Mouse (Mus musculus): ENCODE data around the gene Eif4b.

The Eif4b gene

DNA sequence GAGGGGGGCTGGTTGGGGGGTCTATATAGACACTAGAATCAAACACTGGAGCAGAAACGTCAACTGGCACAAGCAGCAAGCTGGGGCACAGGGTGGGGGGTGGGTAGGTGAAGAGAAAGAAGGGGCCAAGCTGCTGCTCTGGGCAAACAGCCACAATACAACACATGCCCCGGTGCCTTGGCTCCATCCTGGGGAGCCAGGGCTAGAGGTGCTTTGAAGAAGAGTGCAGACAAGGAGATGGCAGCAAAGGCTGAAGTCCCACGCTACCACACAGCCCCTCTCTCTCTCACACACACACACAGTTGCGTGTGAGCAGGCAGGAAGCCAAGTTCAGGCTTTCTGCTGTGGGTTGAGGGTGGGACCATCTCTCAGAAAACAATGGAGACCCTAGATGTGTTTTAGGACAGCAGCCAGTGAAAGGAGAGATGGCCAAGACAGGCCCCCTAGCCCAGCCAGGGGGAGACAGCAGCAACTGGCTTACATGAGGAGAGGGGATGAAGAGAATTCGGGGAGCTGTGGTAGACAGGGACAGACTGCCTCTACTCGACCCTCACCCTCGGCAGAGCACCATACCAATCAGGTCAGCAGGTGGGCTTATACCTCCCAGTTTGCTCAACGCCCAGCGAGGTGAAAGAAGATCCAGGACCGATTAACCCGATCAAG is 43.3 kb downstream of the Eif4b start:
- no peak for DNase-seq (ENCODE audit: low spot score)

GRCm38 (mm10) chr15:102117461-102118443 is 44.2 kb downstream of the Eif4b start:
- DNase-seq (ENCODE audit: low spot score), result no peak

DNA sequence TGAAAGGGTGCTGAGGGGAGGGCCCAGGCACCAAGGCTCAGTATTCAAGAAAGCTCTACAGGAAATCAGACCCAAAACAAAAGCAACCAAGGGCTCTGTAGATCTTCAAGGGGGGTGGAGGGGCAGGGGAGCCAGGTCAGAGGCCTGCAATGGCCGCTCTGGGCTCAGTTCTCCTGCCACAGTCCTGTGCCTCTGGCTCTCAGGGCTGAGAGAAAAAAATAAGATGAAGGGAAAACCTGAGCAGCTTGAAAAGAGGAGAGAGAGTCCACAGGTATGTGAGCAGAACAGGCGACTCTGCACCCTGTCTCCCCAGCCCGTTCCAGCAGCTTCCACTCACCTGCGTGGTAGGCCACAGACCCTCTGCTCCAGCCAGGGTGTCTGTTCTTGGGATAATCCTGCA is 45.0 kb downstream of the Eif4b start:
- DNase-seq (ENCODE audit: low spot score), result no peak

DNA sequence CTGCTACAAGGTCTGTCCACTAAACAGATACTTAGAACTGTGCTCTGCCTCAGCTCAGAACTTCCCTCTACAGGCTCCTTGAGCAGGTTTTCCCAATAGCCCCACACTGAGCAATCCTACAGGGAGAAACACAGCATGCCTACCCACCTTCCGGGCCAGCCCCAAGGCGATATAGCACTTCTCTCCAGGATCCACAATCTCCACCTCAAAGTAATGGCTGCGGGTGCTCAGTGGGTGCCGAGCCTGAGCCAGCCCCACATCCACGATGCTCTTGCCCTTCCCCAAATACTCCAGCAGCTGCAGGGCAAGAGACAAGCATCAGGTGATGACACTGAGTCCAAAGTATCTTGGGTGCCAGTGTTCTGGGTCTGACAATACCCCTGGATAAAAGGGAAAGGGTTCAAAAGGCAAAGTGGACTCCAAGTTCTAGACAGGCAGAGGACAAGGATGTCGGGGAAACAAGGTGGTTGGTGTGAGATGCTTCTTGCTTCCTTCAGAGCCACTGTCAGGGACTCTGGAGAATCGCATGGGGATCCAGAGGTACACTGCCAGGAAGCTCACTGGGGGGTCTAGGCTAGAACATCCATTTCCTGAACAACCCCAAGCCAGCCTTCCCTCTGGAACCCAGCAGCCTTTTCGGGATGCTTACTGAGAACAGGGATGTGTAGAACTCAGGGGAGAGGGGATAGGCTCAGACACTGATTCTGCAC is 45.7 kb downstream of the Eif4b start:
- no peak for DNase-seq (ENCODE audit: low spot score)

DNA sequence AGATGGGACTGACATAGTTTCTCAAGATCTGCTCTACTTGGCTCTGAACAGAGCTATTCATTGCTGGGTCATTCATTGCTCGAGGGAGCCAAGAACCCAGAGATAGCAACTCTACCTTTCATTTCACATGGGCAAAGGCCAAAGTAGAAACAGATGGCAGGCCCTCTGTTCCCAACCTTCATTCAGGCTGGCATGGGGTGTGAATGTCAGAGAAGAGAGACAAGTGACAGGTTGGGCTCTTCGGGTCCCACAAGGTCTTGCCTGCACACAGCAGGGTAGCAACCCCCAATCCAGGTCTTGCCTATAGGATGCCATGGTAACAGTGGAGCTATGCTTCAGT is 46.2 kb downstream of the Eif4b start:
- no peak for DNase-seq (ENCODE audit: low spot score)

DNA sequence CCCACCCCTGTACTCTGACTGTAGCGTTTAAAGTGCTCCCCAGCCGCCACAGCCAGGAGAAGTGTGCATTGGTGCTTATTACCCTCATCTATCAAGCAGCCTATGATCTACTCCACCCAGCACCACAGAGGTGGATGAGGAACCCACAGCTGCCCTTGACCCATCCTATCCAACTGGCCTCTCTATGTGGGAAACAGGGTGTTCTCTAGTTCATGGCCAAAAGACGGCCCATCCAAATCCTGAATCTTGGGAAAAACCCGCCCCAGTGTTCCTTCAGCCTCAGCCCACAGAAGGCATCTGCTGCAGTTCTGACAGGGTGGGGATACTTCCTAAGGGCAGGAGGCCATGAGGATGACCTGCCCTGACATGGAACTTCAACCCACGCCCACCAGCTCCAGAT is 47.0 kb downstream of the Eif4b start:
- DNase-seq (ENCODE audit: low spot score), result no peak

DNA sequence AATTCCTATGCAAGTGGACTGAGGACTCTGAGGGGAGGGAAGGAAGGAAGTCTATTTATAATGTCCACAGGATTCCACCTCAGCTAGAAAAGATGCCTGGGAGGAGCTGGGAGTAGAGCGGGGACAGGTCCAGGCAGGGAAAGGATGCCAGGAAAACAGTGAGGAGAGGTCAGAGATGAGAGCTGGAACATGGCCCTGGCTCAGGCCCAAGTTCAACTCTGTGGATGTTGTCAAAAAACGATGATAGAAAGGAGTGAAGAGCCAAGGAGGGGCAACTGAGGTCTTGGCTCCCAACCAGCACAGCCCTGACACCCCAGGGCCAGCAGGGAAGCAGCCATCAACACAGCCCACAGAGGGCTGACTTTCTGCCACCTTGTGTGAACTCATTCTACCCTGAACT is 52.7 kb downstream of the Eif4b start:
- no peak for DNase-seq (ENCODE audit: low spot score)

DNA sequence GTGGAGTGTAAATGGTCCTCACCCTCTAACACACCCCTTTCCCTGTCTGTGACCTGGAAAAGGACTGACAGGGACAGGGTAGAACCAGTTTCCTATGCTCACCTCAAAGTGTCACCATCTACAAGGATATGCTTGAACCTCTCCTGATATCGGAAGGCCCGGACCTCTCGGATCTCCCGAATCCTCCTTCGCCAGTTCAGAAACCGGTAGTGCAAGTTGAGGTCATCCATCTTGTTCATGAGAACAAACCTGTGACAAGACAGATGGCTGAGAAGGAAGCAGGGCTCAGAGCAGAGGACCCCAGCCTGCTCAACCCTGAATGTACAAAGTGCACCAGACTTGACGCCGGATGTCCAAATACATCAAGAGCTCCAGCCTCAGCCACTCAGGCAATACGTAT is 59.7 kb downstream of the Eif4b start:
- no peak for DNase-seq (ENCODE audit: low spot score)

DNA sequence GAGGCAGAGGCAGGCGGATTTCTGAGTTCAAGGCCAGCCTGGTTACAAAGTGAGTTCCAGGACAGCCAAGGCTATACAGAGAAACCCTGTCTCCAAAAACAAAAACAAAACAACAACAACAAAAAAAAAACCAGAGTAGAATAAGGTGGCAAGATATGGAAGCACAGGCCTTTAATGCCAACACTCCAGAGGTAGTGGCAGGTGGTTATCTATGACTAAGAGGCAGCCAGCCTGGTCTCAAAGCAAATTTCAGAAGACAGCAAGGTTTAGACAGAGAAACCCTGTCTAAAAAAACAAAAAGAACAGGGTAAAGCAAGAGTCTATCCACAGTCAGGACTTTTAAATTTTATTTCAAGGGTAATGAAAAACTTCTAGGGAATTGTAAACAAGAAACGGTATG is 61.1 kb downstream of the Eif4b start:
- no peak for DNase-seq (ENCODE audit: low spot score)

DNA sequence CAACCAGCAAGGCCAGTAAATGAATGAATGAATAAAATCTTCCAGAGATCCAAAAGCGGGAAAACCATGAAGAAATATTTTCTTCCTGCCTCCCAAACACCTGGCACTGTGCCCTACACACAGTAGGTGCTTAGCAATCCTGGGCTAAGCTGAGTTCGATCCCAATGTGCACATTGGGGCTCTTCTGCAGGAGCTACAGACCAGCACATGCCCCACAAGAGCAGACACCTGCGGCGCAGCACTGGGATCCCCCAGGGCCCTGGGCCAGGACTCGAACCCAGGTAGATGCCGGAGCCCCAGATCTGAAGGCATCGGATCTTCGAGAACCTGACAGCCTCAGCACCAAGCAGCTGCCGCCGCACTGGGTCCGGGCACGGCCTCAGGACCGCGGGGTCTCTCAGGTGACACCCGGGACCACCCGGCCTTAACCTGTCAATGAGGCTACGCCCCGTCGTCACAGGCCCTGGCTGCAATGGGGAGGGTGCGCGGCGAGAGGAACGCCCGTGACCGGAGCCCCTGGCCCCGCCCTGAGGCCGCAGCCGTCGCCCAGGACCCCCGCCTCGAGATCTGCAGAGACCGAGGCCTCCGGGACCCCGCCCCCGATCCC is 62.1 kb downstream of the Eif4b start:
- no peak for DNase-seq (ENCODE audit: low spot score)

DNA sequence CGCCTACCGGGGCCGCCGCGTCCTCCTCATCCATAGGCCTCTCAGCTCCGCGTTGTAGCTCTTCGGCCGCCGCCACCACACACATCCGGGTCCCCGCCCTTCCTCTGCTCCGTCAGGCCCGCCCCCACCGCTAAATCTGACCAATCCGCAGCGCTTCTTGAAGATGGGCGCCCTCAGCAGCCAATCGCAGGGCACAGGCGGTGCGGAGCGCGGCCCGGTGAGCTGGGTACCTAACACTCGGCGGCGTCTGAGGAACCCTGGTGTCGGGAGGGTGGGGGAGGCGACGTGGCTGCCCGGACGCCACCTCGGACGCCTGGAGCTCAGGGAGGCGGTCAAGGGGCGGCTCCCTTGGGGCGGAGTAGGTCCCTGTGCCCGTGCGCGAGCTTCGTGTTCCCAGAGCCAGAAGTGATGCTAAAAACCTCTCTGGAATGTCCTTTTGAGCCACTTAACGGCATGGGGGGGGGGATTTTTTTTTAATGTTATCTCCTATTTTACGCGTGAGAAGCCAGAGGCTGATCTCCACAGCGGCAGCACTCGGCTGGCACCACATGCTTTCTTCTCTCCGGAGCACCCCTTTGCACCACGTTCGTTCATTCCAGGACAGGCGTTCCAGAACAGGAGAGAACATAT is 62.7 kb downstream of the Eif4b start, which contains the start of gene Spryd3:
Gene Spryd3 (minus strand): TSS at position 106 of the 630 bp plus-strand sequence.
- peak; percentile 95 for DNase-seq (ENCODE audit: low spot score)

DNA sequence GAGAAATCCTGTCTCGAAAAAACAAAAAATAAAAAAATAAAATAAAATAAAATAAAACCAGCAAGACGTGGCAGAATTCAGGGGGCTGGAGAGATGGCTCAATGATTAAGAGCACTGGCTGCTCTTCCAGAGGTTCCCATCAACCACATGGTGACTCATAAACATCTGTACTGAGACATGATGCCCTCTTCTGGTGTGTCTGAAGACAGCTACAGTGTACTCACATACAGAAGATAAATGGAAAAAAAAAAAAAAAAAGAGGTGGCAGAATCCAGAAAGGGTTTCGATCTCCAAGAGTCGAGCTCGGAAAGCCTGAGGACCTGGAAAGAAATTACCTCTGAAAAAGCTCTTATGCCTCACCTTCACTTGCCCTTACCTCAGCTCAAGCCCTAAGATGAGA is 67.5 kb downstream of the Eif4b start:
- no peak for DNase-seq (ENCODE audit: low spot score)

DNA sequence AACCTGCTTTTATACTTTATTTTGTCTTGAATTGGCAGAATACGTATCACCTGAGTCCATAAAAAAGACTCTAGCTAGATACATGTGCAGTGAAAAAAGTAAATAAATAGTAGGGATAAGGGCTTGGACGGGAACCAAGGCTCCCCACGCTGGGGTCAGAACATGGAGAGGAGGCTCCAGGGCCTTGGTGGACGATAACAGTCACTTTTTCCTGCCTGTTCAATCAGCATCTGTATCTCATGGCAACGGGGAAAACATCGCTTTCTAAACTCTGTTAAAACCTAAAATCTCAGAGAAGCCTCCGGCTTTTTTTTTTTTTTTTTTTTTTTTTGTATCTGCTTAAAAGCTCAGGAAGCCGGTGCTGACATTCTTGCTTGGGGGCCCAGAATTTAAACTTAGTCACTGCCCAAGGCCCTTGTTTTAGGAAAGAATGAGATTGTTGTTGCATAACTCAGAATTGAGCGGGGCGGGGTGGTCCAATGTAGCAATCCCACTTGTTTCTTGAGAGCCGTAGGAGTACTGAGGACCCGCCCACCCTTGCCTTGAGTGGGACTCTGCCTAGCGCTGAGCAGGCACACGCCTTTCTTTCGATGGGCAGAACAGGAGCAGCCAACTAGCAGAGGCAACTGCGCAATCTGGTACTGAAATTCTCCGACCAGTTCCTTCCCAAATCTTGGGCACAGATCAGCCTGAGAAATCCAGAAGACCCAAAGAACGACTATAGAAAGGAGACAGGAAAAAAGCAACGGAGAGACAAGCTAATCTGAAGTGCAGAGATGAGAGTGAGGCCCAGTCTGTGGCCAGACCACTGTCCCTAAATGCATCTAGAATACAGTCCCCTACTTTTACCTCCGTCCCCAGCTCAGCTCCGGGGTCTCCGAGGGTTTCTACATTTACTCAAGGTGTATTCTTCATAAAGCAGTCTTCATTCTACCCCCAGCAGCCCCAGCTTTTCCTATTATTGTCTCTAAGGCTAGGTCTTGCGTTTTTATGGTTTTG is 69.6 kb downstream of the Eif4b start:
- DNase-seq (ENCODE audit: low spot score), result no peak

DNA sequence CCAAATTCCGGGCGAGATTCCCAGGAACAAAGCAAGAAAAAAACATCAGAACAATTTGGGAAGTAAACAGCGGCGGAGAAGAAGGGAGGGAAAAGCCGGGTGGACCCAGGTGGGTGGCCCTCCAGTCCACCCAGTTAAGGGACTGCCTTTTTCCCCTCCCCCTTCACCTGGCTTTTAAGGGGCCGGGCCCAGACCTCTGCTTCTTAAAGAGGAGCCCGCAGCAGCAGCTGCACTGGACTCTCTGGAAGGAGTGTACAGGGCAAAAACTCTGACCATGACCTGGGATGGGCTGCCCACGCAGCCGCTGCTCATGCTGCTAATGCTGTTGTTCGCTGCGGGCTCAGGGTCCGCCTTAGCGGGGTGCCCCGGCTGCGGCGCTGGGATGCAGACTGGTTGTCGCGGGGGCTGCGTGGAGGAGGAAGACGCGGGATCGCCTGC is 70.7 kb downstream of the Eif4b start, which contains the start of gene Igfbp6:
Gene Igfbp6 (plus strand): TSS at position 89 of the 438 bp plus-strand sequence.
- no peak for DNase-seq (ENCODE audit: low spot score)

- no peak for DNase-seq (ENCODE audit: low spot score)
These were observed 71.2 kb downstream of the Eif4b start for GRCm38 (mm10) chr15:102144726-102145125.

GRCm38 (mm10) chr15:102145330-102145729 is 71.8 kb downstream of the Eif4b start:
- no peak for DNase-seq (ENCODE audit: low spot score)

GRCm38 (mm10) chr15:102146089-102146488 is 72.5 kb downstream of the Eif4b start:
- DNase-seq (ENCODE audit: low spot score), result no peak
